Mouse (Mus musculus) hindbrain, embryonic 14.5 days (tissue): Measurements from ENCODE around the gene Ccr10. TPM values are rescaled to one million over a fixed set of nuclear protein-coding genes. Genes with fewer than 3 reads are reported as not detected.

Experiments
- ATAC-seq: fragments of 200-750 bp; cut with Nextera tagmentation; 2 replicates; pipeline ENCODE4 v1.8.0; 2017; ENCODE audit warnings: moderate number of reproducible peaks, mild to moderate bottlenecking, moderate TSS enrichment, moderate library complexity; ENCODE audit not compliant: low FRiP score
- DNase-seq: peaks from one replicate; pipeline ENCODE4 v3.0.0-alpha.2; 2015; ENCODE audit warnings: low spot score
- H3K27ac ChIP-seq: fragments of 300-500 bp; sonication (generic); 2 replicates; pipeline ENCODE4 v1.5.1; 2014; ENCODE audit warnings: mild to moderate bottlenecking, moderate library complexity
- H3K27me3 ChIP-seq: fragments of 300-500 bp; sonication (generic); 2 replicates; pipeline ENCODE4 v1.6.1; 2014; ENCODE audit warnings: mild to moderate bottlenecking, low read length, mixed read lengths; ENCODE audit not compliant: control insufficient read depth, insufficient read depth
- H3K36me3 ChIP-seq: fragments of 300-500 bp; sonication (generic); replicated peaks from 2 replicates; pipeline ENCODE4 v1.6.1; 2014; ENCODE audit not compliant: control insufficient read depth, insufficient read depth
- H3K4me1 ChIP-seq: fragments of 300-500 bp; sonication (generic); replicated peaks from 2 replicates; pipeline ENCODE4 v1.6.1; 2014; ENCODE audit warnings: antibody characterized with exemption, low read length, mixed read lengths; ENCODE audit not compliant: control insufficient read depth, insufficient read depth
- H3K4me2 ChIP-seq: fragments of 300-500 bp; sonication (generic); replicated peaks from 2 replicates; pipeline ENCODE4 v1.6.1; 2014; ENCODE audit warnings: mild to moderate bottlenecking, moderate library complexity
- H3K4me3 ChIP-seq: fragments of 300-500 bp; sonication (generic); replicated peaks from 2 replicates; pipeline ENCODE4 v1.5.1; 2014; ENCODE audit warnings: mild to moderate bottlenecking, low read length
- H3K9ac ChIP-seq: fragments of 300-500 bp; sonication (generic); 2 replicates; pipeline ENCODE4 v1.6.1; 2014
- H3K9me3 ChIP-seq: fragments of 300-500 bp; sonication (generic); 2 replicates; pipeline ENCODE4 v1.6.1; 2016; ENCODE audit warnings: low read length; ENCODE audit not compliant: control insufficient read depth
- WGBS: fragments of 180-500 bp; shearing (Covaris S2); extraction: QIAGEN DNeasy Blood & Tissue Kit; methylation state at CpG from one replicate; pipeline ENCODE4 v1.1.7; 2014; 5-methylcytosine and 5-hydroxymethylcytosine counted together
- polyA plus RNA-seq: library from polyadenylated mRNA; unstranded; fragments of >200 nt; fragmentation: Nextera tagmentation; extraction: Ambion mirVana; gene quantifications from 2 replicates; pipeline ENCODE4 v1.2.1, GENCODE M21; 2014

Ccr10 gene
- 0.23 and 0.25 TPM in 2 replicates for polyA plus RNA-seq

- no peaks in the 10 kb centered on the region for H3K9me3 ChIP-seq
- 23% methylated on average over 14 of the region's 14 CpGs for WGBS
- H3K27ac ChIP-seq: peak within 1 kb of the TSS; percentile 54
- ATAC-seq (no peak), DNase-seq (peak; percentile 64)
- H3K36me3 ChIP-seq: no peaks in the 10 kb centered on the region
- H3K4me2 ChIP-seq: peak within 1 kb of the TSS; percentile 63
- peak within 1 kb of the TSS; percentile 41 for H3K4me3 ChIP-seq
- H3K4me1 ChIP-seq: peaks cover 50% of the 10 kb centered on the region
- peaks cover 40% of the 10 kb centered on the region for H3K27me3 ChIP-seq
- H3K9ac ChIP-seq: peak within 1 kb of the TSS; percentile 50
Measured at GRCm38 (mm10) chr11:101174851-101175628, at the start of gene Ccr10. Gene Ccr10 (minus strand): TSS chr11:101175443.

GRCm38 (mm10) chr11:101224337-101224736, 49.1 kb upstream of the Ccr10 start:
- WGBS: 91% methylated on average over 3 of the region's 3 CpGs
- no peak overlapping the region for H3K9ac ChIP-seq
- H3K9me3 ChIP-seq: no peaks in the 10 kb centered on the region
- H3K4me3 ChIP-seq: no peak overlapping the region
- no peaks in the 10 kb centered on the region for H3K27me3 ChIP-seq
- 0 out of 2 replicates have a peak, but pooled peaks cover 8% of the 10 kb centered on the region for H3K4me1 ChIP-seq
- DNase-seq (peak; percentile 14), ATAC-seq (no peak)
- H3K27ac ChIP-seq: no peak overlapping the region
- no peak overlapping the region for H3K4me2 ChIP-seq
- no peaks in the 10 kb centered on the region for H3K36me3 ChIP-seq

- Histone ChIP-seq H3K9me3 (no peaks in the 10 kb centered on the region), H3K27me3 (no peaks in the 10 kb centered on the region), H3K4me3 (no peak overlapping the region), H3K4me2 (no peak overlapping the region), H3K36me3 (peaks cover 20% of the 10 kb centered on the region), H3K9ac (no peak overlapping the region), H3K4me1 (0 out of 2 replicates have a peak, but pooled peaks cover 8% of the 10 kb centered on the region), H3K27ac (no peak overlapping the region)
- peak; percentile 7 for DNase-seq
- no peak for ATAC-seq
- WGBS: 94% methylated on average over 8 of the region's 8 CpGs
Measured at GRCm38 (mm10) chr11:101221306-101221986, 46.2 kb upstream of the Ccr10 start.

GRCm38 (mm10) chr11:101220853-101221252, 45.6 kb upstream of the Ccr10 start:
- Histone ChIP-seq H3K9me3 (no peaks in the 10 kb centered on the region), H3K4me3 (no peak overlapping the region), H3K4me2 (no peak overlapping the region), H3K27ac (no peak overlapping the region), H3K4me1 (0 out of 2 replicates have a peak, but pooled peaks cover 8% of the 10 kb centered on the region), H3K9ac (no peak overlapping the region), H3K27me3 (no peaks in the 10 kb centered on the region), H3K36me3 (peaks cover 26% of the 10 kb centered on the region)
- 51% methylated on average over 2 of the region's 2 CpGs for WGBS
- DNase-seq: no peak
- no peak for ATAC-seq

GRCm38 (mm10) chr11:101218436-101219055, 43.3 kb upstream of the Ccr10 start:
- no peak overlapping the region for H3K4me3 ChIP-seq
- no peak for DNase-seq
- H3K4me2 ChIP-seq: no peak overlapping the region
- WGBS: 84% methylated on average over 10 of the region's 10 CpGs
- no peak overlapping the region for H3K27ac ChIP-seq
- no peaks in the 10 kb centered on the region for H3K4me1 ChIP-seq
- H3K27me3 ChIP-seq: no peaks in the 10 kb centered on the region
- no peak overlapping the region for H3K9ac ChIP-seq
- H3K36me3 ChIP-seq: peaks cover 47% of the 10 kb centered on the region
- H3K9me3 ChIP-seq: no peaks in the 10 kb centered on the region
- ATAC-seq: no peak

- WGBS: 93% methylated on average over 5 of the region's 5 CpGs
- Histone ChIP-seq H3K4me1 (no peaks in the 10 kb centered on the region), H3K27me3 (no peaks in the 10 kb centered on the region), H3K9me3 (no peaks in the 10 kb centered on the region), H3K36me3 (peaks cover 56% of the 10 kb centered on the region), H3K4me2 (no peak overlapping the region), H3K4me3 (no peak overlapping the region), H3K27ac (no peak overlapping the region), H3K9ac (no peak overlapping the region)
- DNase-seq (no peak), ATAC-seq (no peak)
Measured at GRCm38 (mm10) chr11:101216936-101217335, 41.7 kb upstream of the Ccr10 start.

GRCm38 (mm10) chr11:101211970-101212369, 36.7 kb upstream of the Ccr10 start:
- WGBS: 41% methylated on average over 3 of the region's 3 CpGs
- Histone ChIP-seq H3K27ac (no peak overlapping the region), H3K4me2 (no peak overlapping the region), H3K27me3 (no peaks in the 10 kb centered on the region), H3K36me3 (peaks cover 77% of the 10 kb centered on the region), H3K9ac (no peak overlapping the region), H3K9me3 (no peaks in the 10 kb centered on the region), H3K4me3 (no peak overlapping the region), H3K4me1 (no peaks in the 10 kb centered on the region)
- ATAC-seq: no peak
- DNase-seq: peak; percentile 94

GRCm38 (mm10) chr11:101200986-101201385, 25.7 kb upstream of the Ccr10 start:
- H3K4me1 ChIP-seq: no peaks in the 10 kb centered on the region
- H3K27ac ChIP-seq: no peak overlapping the region
- H3K4me2 ChIP-seq: no peak overlapping the region
- H3K9ac ChIP-seq: no peak overlapping the region
- peaks cover 82% of the 10 kb centered on the region for H3K36me3 ChIP-seq
- no peaks in the 10 kb centered on the region for H3K27me3 ChIP-seq
- ATAC-seq (no peak), DNase-seq (peak; percentile 82)
- H3K4me3 ChIP-seq: no peak overlapping the region
- no peaks in the 10 kb centered on the region for H3K9me3 ChIP-seq
- 28% methylated on average over 7 of the region's 7 CpGs for WGBS

- H3K9ac ChIP-seq: no peak overlapping the region
- H3K36me3 ChIP-seq: peaks cover 83% of the 10 kb centered on the region
- no peak overlapping the region for H3K4me2 ChIP-seq
- no peak overlapping the region for H3K4me3 ChIP-seq
- no peaks in the 10 kb centered on the region for H3K9me3 ChIP-seq
- DNase-seq (no peak), ATAC-seq (no peak)
- H3K4me1 ChIP-seq: no peaks in the 10 kb centered on the region
- WGBS: 94% methylated on average over 3 of the region's 3 CpGs
- no peaks in the 10 kb centered on the region for H3K27me3 ChIP-seq
- no peak overlapping the region for H3K27ac ChIP-seq
Measured at GRCm38 (mm10) chr11:101199555-101199954, 24.3 kb upstream of the Ccr10 start.
